Mouse (Mus musculus): ENCODE data around the gene Fbxl15. TPM values are rescaled to one million over a fixed set of nuclear protein-coding genes. Genes with fewer than 3 reads are reported as not detected.

Gene Fbxl15
- polyA plus RNA-seq, 1 experiment from 2014 or later = 15.5 TPM

DNA sequence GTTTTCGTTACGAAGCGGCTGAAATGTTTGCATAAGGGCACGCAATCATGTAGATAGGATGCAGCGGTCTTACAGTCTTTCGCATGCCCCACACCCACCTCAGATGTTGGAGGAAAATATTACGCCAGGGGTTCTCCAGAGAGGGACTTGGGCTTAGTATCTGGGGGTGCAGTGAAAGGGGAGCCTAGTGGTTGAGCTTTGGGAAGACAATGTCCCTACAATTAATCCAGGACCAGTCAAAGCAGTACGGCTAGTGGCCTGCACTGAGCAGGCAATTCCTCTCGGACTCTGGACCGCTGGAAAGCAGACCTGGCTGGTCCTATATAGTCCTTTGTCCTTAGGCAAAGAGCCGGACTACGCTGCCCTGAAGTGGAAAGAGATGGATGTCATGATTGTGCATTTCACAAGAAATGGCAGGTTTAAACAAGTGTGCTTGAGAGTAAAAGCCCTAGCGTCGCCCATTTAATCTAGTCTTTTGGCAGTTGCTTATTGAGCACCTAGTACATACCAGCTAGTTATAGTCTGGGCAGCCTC, 386 bp upstream of the Fbxl15 start:
- Histone ChIP-seq H3K4me2 (replicated peaks) (peak overlapping the region; percentile 99), H3K4me3 (peak overlapping the region; percentile 72), H3K9ac (no peak overlapping the region), H3K27me3 (peaks cover 61% of the 10 kb centered on the region), H3K27ac (peak overlapping the region; percentile 86; the same call in 1 of the 2 replicates), H3K9me3 (no peaks in the 10 kb centered on the region), H3K4me1 (peaks cover 32% of the 10 kb centered on the region), H3K36me3 (peaks cover 21% of the 10 kb centered on the region)
- no peak for ATAC-seq (ENCODE audit: low FRiP score, low read depth)
- 34% methylated on average over 14 of the region's 14 CpGs for WGBS

DNA sequence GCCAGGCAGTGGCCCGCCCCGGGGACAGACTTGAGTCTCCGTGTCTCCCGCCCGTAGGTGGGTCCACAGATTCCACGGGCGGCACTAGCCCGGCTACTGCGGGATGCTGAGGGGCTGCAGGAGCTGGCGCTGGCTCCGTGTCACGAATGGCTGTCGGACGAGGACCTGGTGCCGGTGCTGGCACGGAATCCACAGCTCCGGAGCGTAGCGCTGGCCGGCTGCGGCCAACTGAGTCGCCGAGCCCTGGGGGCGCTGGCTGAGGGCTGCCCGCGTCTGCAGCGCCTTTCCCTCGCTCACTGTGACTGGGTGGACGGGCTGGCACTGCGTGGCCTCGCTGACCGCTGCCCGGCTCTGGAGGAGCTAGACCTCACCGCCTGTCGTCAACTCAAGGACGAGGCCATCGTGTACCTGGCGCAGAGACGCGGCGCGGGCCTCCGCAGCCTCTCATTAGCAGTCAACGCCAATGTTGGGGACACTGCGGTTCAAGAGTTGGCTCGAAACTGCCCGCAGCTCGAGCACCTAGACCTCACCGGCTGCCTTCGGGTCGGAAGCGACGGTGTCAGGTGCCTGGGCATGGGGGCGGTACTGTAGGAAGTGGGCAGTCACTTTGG, 1.2 kb downstream of the Fbxl15 start:
- 1% methylated on average over 54 of the region's 54 CpGs for WGBS
- Histone ChIP-seq H3K27ac (peak overlapping the region; percentile 86; the same call in 1 of the 2 replicates), H3K9me3 (no peaks in the 10 kb centered on the region), H3K4me3 (peak overlapping the region; percentile 72), H3K4me1 (peaks cover 32% of the 10 kb centered on the region), H3K9ac (peak overlapping the region; percentile 72), H3K36me3 (peaks cover 21% of the 10 kb centered on the region), H3K4me2 (replicated peaks) (peak overlapping the region; percentile 99), H3K27me3 (peaks cover 46% of the 10 kb centered on the region)
- ATAC-seq (ENCODE audit: low FRiP score, low read depth) = no peak

- H3K36me3 ChIP-seq = peaks cover 21% of the 10 kb centered on the region
- no peak for ATAC-seq (ENCODE audit: low FRiP score, low read depth)
- peaks cover 32% of the 10 kb centered on the region for H3K4me1 ChIP-seq
- H3K27ac ChIP-seq = no peak overlapping the region
- 6% methylated on average over 16 of the region's 16 CpGs for WGBS
- peaks cover 38% of the 10 kb centered on the region for H3K27me3 ChIP-seq
- peak overlapping the region; percentile 72 for H3K4me3 ChIP-seq
- peak overlapping the region; percentile 99 for H3K4me2 ChIP-seq (replicated peaks)
- no peak overlapping the region for H3K9ac ChIP-seq
- no peaks in the 10 kb centered on the region for H3K9me3 ChIP-seq
Measured at GRCm38 (mm10) chr19:46329951-46330350, 2.0 kb downstream of the Fbxl15 start.

DNA sequence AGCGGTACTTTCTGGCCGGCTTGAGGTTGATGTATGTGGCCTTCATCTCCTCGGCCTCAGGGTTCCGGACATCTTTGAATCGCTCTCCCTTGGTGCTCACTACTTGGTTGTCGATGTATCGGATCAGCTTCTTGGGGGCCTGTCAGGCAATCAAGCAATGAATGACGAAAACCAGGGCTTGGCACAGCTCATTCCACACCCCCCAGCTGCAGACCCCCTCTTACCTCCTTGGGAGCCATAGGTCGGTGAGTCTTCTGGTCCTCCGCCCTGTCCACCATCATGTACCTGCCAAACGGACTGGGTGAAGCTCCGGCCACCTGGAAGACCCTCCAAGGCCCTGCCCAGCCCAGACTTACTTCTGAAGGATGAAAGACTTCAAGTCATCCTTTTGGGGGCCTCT, 2.7 kb downstream of the Fbxl15 start:
- H3K27ac ChIP-seq = no peak overlapping the region
- H3K36me3 ChIP-seq = peaks cover 21% of the 10 kb centered on the region
- H3K9ac ChIP-seq = no peak overlapping the region
- peaks cover 32% of the 10 kb centered on the region for H3K4me1 ChIP-seq
- no peaks in the 10 kb centered on the region for H3K9me3 ChIP-seq
- H3K4me2 ChIP-seq (replicated peaks) = no peak overlapping the region
- peaks cover 30% of the 10 kb centered on the region for H3K27me3 ChIP-seq
- no peak for ATAC-seq (ENCODE audit: low FRiP score, low read depth)
- H3K4me3 ChIP-seq = no peak overlapping the region
- WGBS = 91% methylated on average over 12 of the region's 12 CpGs

- H3K4me3 ChIP-seq = no peak overlapping the region
- H3K27me3 ChIP-seq = peaks cover 24% of the 10 kb centered on the region
- H3K9ac ChIP-seq = no peak overlapping the region
- 88% methylated on average over 14 of the region's 14 CpGs for WGBS
- H3K4me2 ChIP-seq (replicated peaks) = no peak overlapping the region
- ATAC-seq (ENCODE audit: low FRiP score, low read depth) = no peak
- H3K36me3 ChIP-seq = peaks cover 21% of the 10 kb centered on the region
- H3K9me3 ChIP-seq = no peaks in the 10 kb centered on the region
- H3K4me1 ChIP-seq = peaks cover 32% of the 10 kb centered on the region
- no peak overlapping the region for H3K27ac ChIP-seq
Measured at GRCm38 (mm10) chr19:46331326-46331725, 3.3 kb downstream of the Fbxl15 start.

GRCm38 (mm10) chr19:46331936-46332335, 4.0 kb downstream of the Fbxl15 start:
- Histone ChIP-seq H3K9ac (no peak overlapping the region), H3K4me3 (no peak overlapping the region), H3K36me3 (peaks cover 21% of the 10 kb centered on the region), H3K9me3 (no peaks in the 10 kb centered on the region), H3K4me2 (replicated peaks) (no peak overlapping the region), H3K27me3 (peaks cover 18% of the 10 kb centered on the region), H3K4me1 (peaks cover 25% of the 10 kb centered on the region), H3K27ac (no peak overlapping the region)
- no peak for ATAC-seq (ENCODE audit: low FRiP score, low read depth)
- 87% methylated on average over 3 of the region's 3 CpGs for WGBS

DNA sequence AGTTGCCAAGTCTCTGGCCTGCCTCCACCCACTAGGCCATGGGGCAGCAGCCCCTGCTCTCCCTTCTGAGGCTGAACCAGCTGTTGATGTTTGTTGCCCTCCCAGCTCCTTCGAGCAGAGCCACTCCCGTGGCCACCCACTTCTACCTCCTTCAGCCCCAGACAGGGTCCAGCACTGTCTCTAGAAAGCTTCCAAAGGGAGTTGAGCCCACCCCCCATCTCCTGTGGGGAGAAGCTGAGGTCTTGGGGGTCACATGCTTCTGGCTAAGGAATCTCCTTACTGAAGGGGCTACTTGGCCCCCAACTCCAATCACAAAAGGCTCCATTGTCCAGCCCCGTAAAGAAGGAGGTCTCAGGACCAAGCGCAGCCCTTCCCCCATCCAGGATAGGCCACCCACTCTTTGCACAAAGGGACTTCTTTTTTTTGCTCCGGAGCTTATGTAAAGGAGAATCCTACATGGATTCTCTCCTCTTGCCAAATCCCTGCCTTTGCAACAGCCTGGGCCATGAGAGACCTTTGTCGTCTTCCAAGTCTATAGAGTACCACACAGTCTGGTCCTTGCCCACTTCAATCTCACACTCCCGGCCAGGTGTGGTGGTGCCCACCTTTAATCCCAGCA, 4.8 kb downstream of the Fbxl15 start:
- WGBS = 74% methylated on average over 7 of the region's 7 CpGs

DNA sequence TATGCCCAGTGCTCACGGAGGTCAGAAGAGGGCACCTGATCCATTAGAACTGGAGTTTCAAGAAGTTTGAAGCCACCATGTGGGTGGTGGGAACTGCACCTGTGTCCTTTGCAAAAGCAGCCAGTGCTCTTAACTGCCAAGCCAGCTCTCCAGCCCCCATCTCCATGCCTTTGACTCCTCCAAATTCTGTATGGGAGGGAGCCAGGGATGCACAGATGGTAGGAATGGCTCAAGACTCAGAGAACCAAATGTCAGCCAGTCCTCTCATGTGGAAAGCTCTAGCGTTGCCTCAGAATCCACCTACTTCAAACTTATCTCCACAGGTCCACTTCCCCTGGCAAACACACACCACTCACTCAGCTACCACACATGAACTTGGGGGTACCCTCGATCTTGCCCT, 5.9 kb downstream of the Fbxl15 start:
- WGBS = 91% methylated on average over 3 of the region's 3 CpGs
- peaks cover 21% of the 10 kb centered on the region for H3K36me3 ChIP-seq
- H3K4me2 ChIP-seq (replicated peaks) = no peak overlapping the region
- no peak overlapping the region for H3K27ac ChIP-seq
- H3K4me3 ChIP-seq = no peak overlapping the region
- peaks cover 10% of the 10 kb centered on the region for H3K27me3 ChIP-seq
- H3K9ac ChIP-seq = no peak overlapping the region
- H3K4me1 ChIP-seq = peaks cover 27% of the 10 kb centered on the region
- ATAC-seq (ENCODE audit: low FRiP score, low read depth) = no peak
- H3K9me3 ChIP-seq = no peaks in the 10 kb centered on the region

More for the DNA sequence above, 4.8 kb downstream of the Fbxl15 start:
- H3K9ac ChIP-seq = no peak overlapping the region
- H3K4me1 ChIP-seq = peaks cover 25% of the 10 kb centered on the region
- H3K4me2 ChIP-seq (replicated peaks) = no peak overlapping the region
- H3K27ac ChIP-seq = no peak overlapping the region
- ATAC-seq (ENCODE audit: low FRiP score, low read depth) = no peak
- H3K27me3 ChIP-seq = peaks cover 10% of the 10 kb centered on the region
- peaks cover 21% of the 10 kb centered on the region for H3K36me3 ChIP-seq
- no peaks in the 10 kb centered on the region for H3K9me3 ChIP-seq
- no peak overlapping the region for H3K4me3 ChIP-seq

- 38% methylated on average over 15 of the region's 15 CpGs for WGBS
- Histone ChIP-seq H3K9me3 (no peaks in the 10 kb centered on the region), H3K4me2 (replicated peaks) (peak overlapping the region; percentile 81), H3K9ac (peak overlapping the region; percentile 84), H3K27ac (no peak overlapping the region), H3K4me3 (peak overlapping the region; percentile 81), H3K4me1 (peaks cover 22% of the 10 kb centered on the region), H3K36me3 (no peaks in the 10 kb centered on the region), H3K27me3 (no peaks in the 10 kb centered on the region)
- ATAC-seq (ENCODE audit: low FRiP score, low read depth) = no peak
Measured at GRCm38 (mm10) chr19:46337719-46338330, 9.8 kb downstream of the Fbxl15 start.

GRCm38 (mm10) chr19:46338331-46338936, 10.4 kb downstream of the Fbxl15 start, which contains the start of gene Cuedc2:
TSS of gene Cuedc2 (minus strand) at chr19:46338702.
- Histone ChIP-seq H3K4me3 (peak within 1 kb of the TSS; percentile 81), H3K4me1 (peaks cover 22% of the 10 kb centered on the region), H3K36me3 (no peaks in the 10 kb centered on the region), H3K9me3 (no peaks in the 10 kb centered on the region), H3K4me2 (replicated peaks) (peak within 1 kb of the TSS; percentile 81), H3K27me3 (no peaks in the 10 kb centered on the region), H3K9ac (peak within 1 kb of the TSS; percentile 84), H3K27ac (peak within 1 kb of the TSS; percentile 40; the same call in 1 of the 2 replicates)
- under 1% methylated on average over 31 of the region's 31 CpGs for WGBS
- ATAC-seq (ENCODE audit: low FRiP score, low read depth) = peak; percentile 89

DNA sequence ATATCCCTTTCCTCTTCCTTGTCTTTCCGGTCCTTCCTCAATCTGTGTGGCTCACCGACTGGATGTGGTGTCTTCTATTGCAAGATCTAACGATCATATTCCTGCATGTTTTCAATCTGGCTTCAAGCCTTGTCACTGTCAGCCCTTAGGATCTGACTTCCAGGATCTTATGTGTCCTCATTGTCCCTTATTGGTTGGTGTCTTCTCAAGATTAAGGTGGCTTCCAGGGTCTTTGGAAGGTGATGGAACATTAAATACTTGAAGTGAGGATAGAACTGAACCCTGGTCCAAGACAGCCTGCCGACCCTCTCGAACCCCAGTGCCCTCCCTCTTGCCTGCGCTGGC, 10.9 kb downstream of the Fbxl15 start:
- Histone ChIP-seq H3K4me3 (peak overlapping the region; percentile 81), H3K4me1 (peaks cover 22% of the 10 kb centered on the region), H3K9me3 (no peaks in the 10 kb centered on the region), H3K27me3 (no peaks in the 10 kb centered on the region), H3K9ac (no peak overlapping the region), H3K27ac (no peak overlapping the region), H3K36me3 (no peaks in the 10 kb centered on the region), H3K4me2 (replicated peaks) (peak overlapping the region; percentile 81)
- 52% methylated on average over 6 of the region's 6 CpGs for WGBS
- ATAC-seq (ENCODE audit: low FRiP score, low read depth) = no peak; the same call in 1 of the 2 replicates

Measured in limb, embryonic 13.5 days (tissue).